Mouse (Mus musculus) frontal cortex, postnatal 36 days (tissue): Measurements from ENCODE around the gene Chpt1.
"Not testable (repeated sequence)": the region's sequence is repeated elsewhere in the genome, so short reads cannot be mapped to it uniquely, and the experiment has no call there.

Source experiments
- DNase-seq, 2 experiments: peaks; one replicate each; pipeline ENCODE4 v3.0.0; 2022; ENCODE audit warnings: low spot score in 2 of 2

Chpt1 gene

DNA sequence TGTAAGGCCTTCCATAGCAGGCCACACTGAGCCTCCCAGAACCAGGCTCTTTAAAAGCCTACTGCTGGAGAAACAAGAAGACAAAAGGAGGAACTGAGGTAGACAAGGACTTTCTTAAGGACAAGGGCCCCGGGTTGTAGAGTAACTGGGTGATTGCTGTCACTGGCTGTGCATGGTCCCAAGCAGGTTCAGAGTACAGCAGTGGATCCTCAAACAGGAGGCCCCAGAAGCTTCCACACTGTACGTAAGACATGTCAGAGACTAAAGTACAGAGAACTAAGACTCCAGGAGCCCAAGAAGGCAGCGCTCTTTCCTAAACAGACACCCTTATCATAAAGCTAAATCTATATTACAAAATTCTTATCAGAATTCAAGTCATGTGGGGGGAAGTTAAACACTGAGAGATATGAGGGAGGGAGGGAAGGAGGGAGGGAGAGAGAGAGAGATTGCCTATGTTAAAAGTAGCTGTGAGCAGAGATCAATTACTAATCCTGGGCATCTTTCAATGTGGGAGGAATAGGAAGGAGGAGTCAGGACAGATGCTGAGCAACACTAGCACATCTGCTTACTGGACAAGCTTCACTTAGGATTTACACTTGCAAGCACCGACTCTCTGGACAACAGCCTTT is 8.8 kb downstream of the Chpt1 start:
- DNase-seq = no peak

- DNase-seq = no peak
Measured at GRCm38 (mm10) chr10:88492658-88493057, 11.2 kb downstream of the Chpt1 start.

DNA sequence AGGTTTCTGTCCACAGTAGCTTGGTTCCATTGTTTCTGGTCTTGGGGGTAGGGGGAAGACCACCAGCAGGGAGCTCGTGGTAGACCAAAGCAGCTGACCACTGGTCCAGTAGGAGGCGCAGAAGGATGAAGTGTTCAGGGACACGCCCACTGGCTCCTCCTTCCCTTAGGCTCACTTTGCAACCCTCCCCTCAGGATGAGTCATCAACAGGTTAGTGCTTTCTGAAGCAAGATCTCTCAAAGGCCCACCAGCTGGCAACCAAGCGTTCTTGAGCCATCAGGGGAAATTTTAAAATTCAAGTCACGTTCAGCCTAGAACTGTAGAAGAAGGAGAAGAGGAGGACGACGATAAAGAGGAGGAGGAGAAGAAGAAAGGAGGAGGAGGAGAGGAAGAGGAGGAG is 12.2 kb downstream of the Chpt1 start:
- no peak for DNase-seq

DNA sequence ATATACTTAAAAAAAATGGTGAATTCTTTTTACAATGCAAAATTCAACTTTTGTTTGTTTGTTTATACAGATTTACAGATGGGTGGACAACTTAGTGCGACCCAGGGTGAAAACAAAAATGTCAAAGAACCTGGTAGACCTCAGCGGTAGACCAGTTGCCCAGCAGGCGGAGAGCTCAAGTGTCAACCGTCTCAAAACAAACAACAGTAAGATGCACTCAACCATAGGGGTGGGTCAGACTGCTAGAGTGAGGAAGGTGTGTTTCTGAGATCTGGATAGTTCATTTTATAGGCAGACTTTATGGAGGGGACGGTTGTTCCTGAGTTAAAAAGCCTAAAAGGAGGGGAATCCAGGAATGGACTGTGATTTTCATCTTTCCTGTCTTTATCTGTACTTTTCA is 15.2 kb downstream of the Chpt1 start:
- DNase-seq = no peak

- DNase-seq = not testable (repeated sequence)
Measured at GRCm38 (mm10) chr10:88482866-88483265, 21.0 kb downstream of the Chpt1 start.

- DNase-seq = no peak
Measured at GRCm38 (mm10) chr10:88460122-88460820, 43.6 kb downstream of the Chpt1 start.

GRCm38 (mm10) chr10:88459502-88459992 is 44.3 kb downstream of the Chpt1 start, which contains the start of gene Sycp3:
Sycp3 (plus strand) TSS chr10:88459569.
- DNase-seq = no peak

- no peak for DNase-seq
Measured at GRCm38 (mm10) chr10:88457816-88458215, 46.1 kb downstream of the Chpt1 start.

DNA sequence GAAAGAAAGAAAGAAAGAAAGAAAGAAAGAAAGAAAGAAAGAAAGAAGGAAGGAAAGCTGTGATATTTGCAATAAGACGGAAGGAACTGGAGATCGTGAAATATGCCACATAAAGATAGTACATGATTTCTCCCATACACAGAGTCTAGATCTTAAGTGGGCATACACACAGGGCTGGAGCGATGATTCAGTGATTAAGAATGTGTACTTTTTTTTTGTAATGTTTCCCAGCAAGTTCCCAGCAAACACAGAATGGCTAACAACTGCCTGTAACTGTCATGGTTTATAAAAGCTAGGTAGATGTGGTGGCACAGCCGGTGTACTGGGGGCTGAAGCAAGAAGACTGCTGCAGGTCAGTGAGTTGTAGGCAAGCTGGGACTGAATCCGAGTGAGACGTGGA is 51.9 kb downstream of the Chpt1 start:
- DNase-seq = no peak

- peak; percentile 24 to 61 for DNase-seq
Measured at GRCm38 (mm10) chr10:88451221-88451620, 52.7 kb downstream of the Chpt1 start.

DNA sequence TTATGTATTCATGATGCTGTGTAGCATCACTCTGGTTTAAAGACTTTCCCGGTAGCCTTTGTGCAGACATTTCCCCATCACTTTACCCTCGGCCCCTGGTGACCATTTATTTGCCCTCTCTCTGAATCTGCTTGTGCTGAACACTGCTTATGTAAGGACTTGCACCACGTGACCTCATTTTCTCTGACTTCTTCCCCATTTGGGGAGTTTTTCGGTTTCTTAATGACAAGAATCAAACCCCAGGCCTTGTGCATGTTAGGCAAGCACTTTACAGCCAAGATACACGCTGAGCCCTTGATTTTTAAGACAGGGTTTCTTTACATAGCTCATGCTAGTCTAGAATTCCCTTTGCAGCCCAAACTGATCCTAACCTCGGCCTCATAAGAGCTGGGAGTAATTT is 62.6 kb downstream of the Chpt1 start:
- DNase-seq = no peak

- DNase-seq = no peak
Measured at GRCm38 (mm10) chr10:88427998-88428397, 75.9 kb downstream of the Chpt1 start.

DNA sequence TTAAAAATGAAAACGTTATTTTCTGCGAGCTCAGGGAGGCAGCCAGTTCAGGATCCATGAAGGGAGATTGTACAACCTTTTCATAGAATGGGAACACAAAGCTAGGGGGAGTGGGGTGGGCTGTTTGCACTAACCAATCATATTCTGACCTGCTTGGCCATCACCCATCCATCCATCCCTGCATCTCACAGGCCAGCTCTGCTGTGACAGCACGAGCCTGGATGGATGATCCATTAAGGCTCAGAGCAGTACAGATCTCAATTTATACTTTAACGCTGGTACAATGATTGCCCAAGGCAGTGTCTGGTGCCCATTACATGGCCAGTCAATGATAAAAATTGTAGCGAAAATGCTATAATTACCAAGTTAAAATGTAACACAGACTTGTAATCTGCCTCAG is 77.0 kb downstream of the Chpt1 start:
- DNase-seq = no peak

- DNase-seq = peak in 1 of 2 experiments; percentile 58
Measured at GRCm38 (mm10) chr10:88426158-88426816, 77.6 kb downstream of the Chpt1 start.

DNA sequence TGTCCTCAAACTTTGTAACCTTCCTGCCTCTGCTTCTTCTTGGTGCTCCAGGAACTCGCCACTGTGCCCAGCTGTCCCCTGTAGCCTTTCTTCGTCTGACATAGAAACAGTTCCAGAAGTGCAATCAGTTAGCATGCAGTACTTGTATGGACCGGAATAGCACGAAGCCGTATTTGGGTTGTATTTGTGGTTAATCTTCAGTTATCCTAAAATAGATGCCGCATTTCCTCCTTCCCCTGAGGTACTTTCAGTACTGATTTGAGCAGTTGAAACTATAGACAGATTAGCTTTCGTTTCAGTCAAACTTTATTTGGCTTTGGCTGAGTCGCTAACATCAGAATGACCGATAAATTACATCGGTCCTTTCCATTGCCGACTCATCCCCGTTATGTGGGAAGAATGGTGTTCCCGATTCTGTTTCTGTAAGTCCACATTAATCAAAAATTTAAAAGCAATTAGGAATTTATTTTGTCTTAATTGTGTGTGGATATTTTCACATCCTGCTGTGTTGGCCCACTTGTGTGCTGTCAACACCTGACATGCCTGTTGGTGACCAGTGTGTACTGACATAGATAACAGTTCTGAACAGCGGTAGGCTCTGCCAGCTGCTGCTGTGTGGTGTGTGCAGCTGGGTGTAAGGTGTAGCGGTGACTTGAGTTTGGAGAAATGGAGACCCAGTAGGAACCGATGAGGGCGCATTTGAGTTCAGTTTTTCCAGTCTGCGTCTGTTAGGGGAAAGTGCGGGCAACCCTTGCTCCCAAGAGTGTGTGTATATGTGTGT is 83.0 kb downstream of the Chpt1 start:
- DNase-seq = no peak

DNA sequence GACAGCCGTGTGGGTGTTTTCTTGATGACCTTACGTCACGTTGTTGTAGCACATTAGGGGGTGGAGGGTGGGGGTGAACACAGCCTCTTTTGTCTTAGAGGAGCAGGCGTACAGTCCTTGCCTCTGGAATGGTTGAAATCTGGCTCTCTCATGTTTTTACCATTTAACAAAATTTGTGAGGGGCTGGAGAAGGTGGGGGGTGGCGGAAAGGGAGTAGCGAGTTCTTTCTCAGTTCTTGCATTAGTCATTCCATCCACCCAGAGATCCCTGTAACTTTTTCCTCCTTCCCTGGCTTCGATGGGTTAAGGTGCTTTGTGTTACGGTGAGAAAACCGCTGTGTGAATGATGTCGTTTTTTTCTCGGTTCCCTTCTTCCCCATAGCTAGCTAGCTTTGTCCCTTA is 83.7 kb downstream of the Chpt1 start:
- no peak for DNase-seq

DNA sequence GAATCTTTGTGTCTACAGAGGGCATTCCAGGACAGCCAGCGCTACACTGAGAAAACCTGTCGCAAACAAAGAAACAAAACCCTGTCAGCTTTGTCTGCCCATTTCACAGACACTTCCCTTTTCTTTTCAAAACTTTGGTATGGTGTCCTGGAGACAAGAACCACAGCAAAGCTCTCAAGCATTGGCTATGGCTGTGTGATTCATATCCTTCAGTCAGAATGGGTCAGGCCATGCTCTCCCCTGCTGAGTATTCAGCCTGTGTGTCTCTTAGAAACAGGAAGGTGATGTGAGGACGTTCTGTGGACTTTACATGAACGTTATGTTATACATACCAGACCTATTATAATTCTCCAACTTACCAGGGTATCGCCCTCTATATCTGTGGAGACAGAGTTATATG is 86.2 kb downstream of the Chpt1 start:
- DNase-seq = no peak

DNA sequence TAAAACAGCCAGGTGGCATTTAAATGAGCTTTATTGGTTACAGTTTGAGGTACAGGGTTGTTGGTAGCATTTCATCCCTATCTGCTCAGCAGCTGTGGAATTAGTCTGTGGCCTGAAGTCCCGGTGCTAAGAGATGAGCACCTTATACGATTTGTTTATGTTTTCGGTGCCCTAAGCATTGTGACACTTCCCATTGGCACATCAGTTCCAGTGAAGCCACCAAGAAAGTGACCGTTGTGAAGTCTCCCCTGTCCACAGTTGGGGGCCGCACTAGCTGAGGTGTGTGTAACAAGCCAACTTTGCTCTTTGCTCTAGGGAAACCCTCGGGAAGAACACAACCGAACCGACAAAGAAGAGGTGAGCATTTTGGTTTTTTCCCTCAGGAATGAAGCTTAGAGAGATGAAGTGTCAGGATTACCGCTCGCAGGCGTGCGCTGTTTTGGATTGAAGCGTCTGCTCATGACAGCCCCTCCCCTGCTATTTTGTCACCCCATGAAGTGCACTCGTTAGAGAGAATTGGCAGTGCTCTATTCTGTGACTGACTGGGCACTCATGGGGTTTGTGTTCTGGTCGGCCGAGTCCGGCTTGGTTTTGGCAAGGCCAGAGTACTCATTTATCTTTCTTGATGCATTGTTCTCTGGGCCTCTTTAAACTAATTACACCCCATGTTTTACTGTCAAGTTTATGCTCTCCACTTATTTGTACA is 91.4 kb downstream of the Chpt1 start:
- DNase-seq = no peak

GRCm38 (mm10) chr10:88409751-88410150 is 94.1 kb downstream of the Chpt1 start:
- DNase-seq = no peak

GRCm38 (mm10) chr10:88407875-88408631 is 95.8 kb downstream of the Chpt1 start:
- no peak for DNase-seq

GRCm38 (mm10) chr10:88405812-88406211 is 98.1 kb downstream of the Chpt1 start:
- DNase-seq = peak in 1 of 2 experiments; percentile 17
